Mouse (Mus musculus): Measurements from ENCODE around the gene Timd2.

The Timd2 gene

GRCm38 (mm10) chr11:46706664-46707356 lies at the start of gene Timd2:
Timd2 (minus strand) TSS chr11:46707061.
- 80% methylated on average over 6 of the region's 6 CpGs for WGBS

- 86% methylated on average over 6 of the region's 6 CpGs for WGBS
These were observed 48.9 kb upstream of the Timd2 start for GRCm38 (mm10) chr11:46755714-46756113.

- WGBS, result 71% methylated on average over 4 of the region's 4 CpGs
These were observed 47.8 kb upstream of the Timd2 start for GRCm38 (mm10) chr11:46754669-46755068.

GRCm38 (mm10) chr11:46753662-46754061 lies 46.8 kb upstream of the Timd2 start:
- WGBS, result 82% methylated on average over 2 of the region's 2 CpGs

- WGBS, result 72% methylated on average over 2 of the region's 2 CpGs
These were observed 41.1 kb upstream of the Timd2 start for GRCm38 (mm10) chr11:46747996-46748395.

- 76% methylated on average over 3 of the region's 3 CpGs for WGBS
These were observed 34.9 kb upstream of the Timd2 start for GRCm38 (mm10) chr11:46741716-46742115.

- 60% methylated on average over 4 of the region's 4 CpGs for WGBS
These were observed 34.0 kb upstream of the Timd2 start for GRCm38 (mm10) chr11:46740886-46741285.

GRCm38 (mm10) chr11:46739501-46739900 lies 32.6 kb upstream of the Timd2 start:
- WGBS, result 77% methylated on average over 4 of the region's 4 CpGs

GRCm38 (mm10) chr11:46735076-46735475 lies 28.2 kb upstream of the Timd2 start, which contains the start of gene Havcr1:
Havcr1 (plus strand) TSS chr11:46735080.
- 100% methylated on average over 1 of the region's 1 CpGs for WGBS

- 56% methylated on average over 1 of the region's 1 CpGs for WGBS
These were observed 27.8 kb upstream of the Timd2 start for GRCm38 (mm10) chr11:46734617-46735016.

- 50% methylated on average over 6 of the region's 6 CpGs for WGBS
These were observed 26.5 kb upstream of the Timd2 start for GRCm38 (mm10) chr11:46733242-46733789.

GRCm38 (mm10) chr11:46731541-46732070 lies 24.7 kb upstream of the Timd2 start:
- 90% methylated on average over 11 of the region's 11 CpGs for WGBS

- WGBS, result 78% methylated on average over 5 of the region's 5 CpGs
These were observed 8.0 kb downstream of the Timd2 start for GRCm38 (mm10) chr11:46698830-46699229.

- WGBS, result 88% methylated on average over 6 of the region's 6 CpGs
These were observed 8.6 kb downstream of the Timd2 start for GRCm38 (mm10) chr11:46698278-46698655.

GRCm38 (mm10) chr11:46697433-46698277 lies 9.2 kb downstream of the Timd2 start:
- 83% methylated on average over 5 of the region's 5 CpGs for WGBS

- 76% methylated on average over 2 of the region's 2 CpGs for WGBS
These were observed 11.0 kb downstream of the Timd2 start for GRCm38 (mm10) chr11:46695849-46696248.

GRCm38 (mm10) chr11:46690136-46690535 lies 16.7 kb downstream of the Timd2 start:
- 93% methylated on average over 2 of the region's 2 CpGs for WGBS

- WGBS, result 58% methylated on average over 4 of the region's 4 CpGs
These were observed 23.1 kb downstream of the Timd2 start for GRCm38 (mm10) chr11:46683723-46684122.

GRCm38 (mm10) chr11:46682842-46683241 lies 24.0 kb downstream of the Timd2 start:
- WGBS, result 68% methylated on average over 1 of the region's 1 CpGs

- 36% methylated on average over 2 of the region's 2 CpGs for WGBS
These were observed 38.9 kb downstream of the Timd2 start for GRCm38 (mm10) chr11:46667938-46668337.

- 81% methylated on average over 3 of the region's 3 CpGs for WGBS
These were observed 39.8 kb downstream of the Timd2 start for GRCm38 (mm10) chr11:46667105-46667504.
